Mouse (Mus musculus) forebrain, embryonic 11.5 days (tissue): Measurements from ENCODE around the gene Rap1b. TPM values are rescaled to one million over a fixed set of nuclear protein-coding genes. Genes with fewer than 3 reads are reported as not detected.

Experiments used
- ATAC-seq: fragments of 200-750 bp; cut with Nextera tagmentation; replicated peaks from 2 replicates; pipeline ENCODE4 v1.8.0; 2017; ENCODE audit warnings: moderate TSS enrichment; ENCODE audit not compliant: low FRiP score
- DNase-seq: peaks from one replicate; pipeline ENCODE4 v3.0.0-alpha.2; 2017; ENCODE audit warnings: low spot score
- H3K27ac ChIP-seq: fragments of 300-500 bp; sonication (generic); 2 replicates; pipeline ENCODE4 v1.5.1; 2014; ENCODE audit warnings: low read depth, low read length
- H3K27me3 ChIP-seq: fragments of 300-500 bp; sonication (generic); 2 replicates; pipeline ENCODE4 v1.6.1; 2014; ENCODE audit warnings: mild to moderate bottlenecking, low read length, mixed read lengths; ENCODE audit not compliant: control insufficient read depth, insufficient read depth
- H3K36me3 ChIP-seq: fragments of 300-500 bp; sonication (generic); 2 replicates; pipeline ENCODE4 v1.6.1; 2014; ENCODE audit warnings: mild to moderate bottlenecking, low read length, moderate library complexity, mixed read lengths; ENCODE audit not compliant: control insufficient read depth, insufficient read depth
- H3K4me1 ChIP-seq: fragments of 300-500 bp; sonication (generic); replicated peaks from 2 replicates; pipeline ENCODE4 v1.6.1; 2014; ENCODE audit warnings: low read length, mixed read lengths; ENCODE audit not compliant: control insufficient read depth, insufficient read depth
- H3K4me2 ChIP-seq: fragments of 300-500 bp; sonication (generic); 2 replicates; pipeline ENCODE4 v1.6.1; 2014; ENCODE audit warnings: low read depth, mild to moderate bottlenecking, low read length, moderate library complexity, mixed read lengths; ENCODE audit not compliant: severe bottlenecking
- H3K4me3 ChIP-seq: fragments of 300-500 bp; sonication (generic); 2 replicates; pipeline ENCODE4 v1.5.1; 2014; ENCODE audit warnings: low read depth, low read length
- H3K9ac ChIP-seq: fragments of 300-500 bp; sonication (generic); 2 replicates; pipeline ENCODE4 v1.6.1; 2014; ENCODE audit warnings: low read length
- H3K9me3 ChIP-seq: fragments of 300-500 bp; sonication (generic); 2 replicates; pipeline ENCODE4 v1.6.1; 2016; ENCODE audit warnings: low read length, mixed read lengths; ENCODE audit not compliant: control insufficient read depth
- WGBS: fragments of 180-500 bp; shearing (Covaris S2); extraction: QIAGEN DNeasy Blood & Tissue Kit; methylation state at CpG from one replicate; pipeline ENCODE4 v1.1.7; 2014; 5-methylcytosine and 5-hydroxymethylcytosine counted together
- polyA plus RNA-seq: library from polyadenylated mRNA; unstranded; fragments of >200 nt; fragmentation: Nextera tagmentation; extraction: Ambion mirVana; gene quantifications from 2 replicates; pipeline ENCODE4 v1.2.1, GENCODE M21; 2014

Gene Rap1b
- polyA plus RNA-seq, 1 experiment from 2014 or later: 156 TPM

GRCm38 (mm10) chr10:117848981-117849380, 3.1 kb upstream of the Rap1b start:
- no peak overlapping the region for H3K27ac ChIP-seq
- H3K4me2 ChIP-seq: no peak overlapping the region
- 43% methylated on average over 3 of the region's 3 CpGs for WGBS

GRCm38 (mm10) chr10:117846796-117847195, 961 bp upstream of the Rap1b start:
- H3K4me2 ChIP-seq: peak overlapping the region; percentile 59; the same call in 1 of the 2 replicates
- H3K4me1 ChIP-seq: no peaks in the 10 kb centered on the region; the same call in 1 of the 2 replicates
- ATAC-seq (no peak), DNase-seq (no peak)
- peak overlapping the region; percentile 90 for H3K27ac ChIP-seq
- 38% methylated on average over 9 of the region's 9 CpGs for WGBS
- H3K9me3 ChIP-seq: no peaks in the 10 kb centered on the region
- H3K9ac ChIP-seq: peak overlapping the region; percentile 90; the same call in 1 of the 2 replicates
- H3K36me3 ChIP-seq: no peaks in the 10 kb centered on the region
- no peaks in the 10 kb centered on the region for H3K27me3 ChIP-seq
- no peak overlapping the region for H3K4me3 ChIP-seq

More at GRCm38 (mm10) chr10:117848981-117849380, 3.1 kb upstream of the Rap1b start:
- Histone ChIP-seq H3K36me3 (no peaks in the 10 kb centered on the region), H3K27me3 (no peaks in the 10 kb centered on the region), H3K4me1 (no peaks in the 10 kb centered on the region; the same call in 1 of the 2 replicates), H3K9ac (no peak overlapping the region), H3K4me3 (no peak overlapping the region), H3K9me3 (no peaks in the 10 kb centered on the region)
- no peak for DNase-seq
- no peak for ATAC-seq

GRCm38 (mm10) chr10:117846260-117846632, 411 bp upstream of the Rap1b start:
- Histone ChIP-seq H3K9ac (peak overlapping the region; percentile 90), H3K27me3 (no peaks in the 10 kb centered on the region), H3K4me1 (no peaks in the 10 kb centered on the region; the same call in 1 of the 2 replicates), H3K4me3 (peak overlapping the region; percentile 94), H3K4me2 (peak overlapping the region; percentile 59), H3K9me3 (no peaks in the 10 kb centered on the region), H3K36me3 (no peaks in the 10 kb centered on the region), H3K27ac (peak overlapping the region; percentile 90)
- ATAC-seq (peak; percentile 90), DNase-seq (no peak)
- WGBS: under 1% methylated on average over 21 of the region's 21 CpGs

- H3K9me3 ChIP-seq: no peaks in the 10 kb centered on the region
- H3K9ac ChIP-seq: peak overlapping the region; percentile 90
- H3K27ac ChIP-seq: peak overlapping the region; percentile 90
- no peaks in the 10 kb centered on the region for H3K27me3 ChIP-seq
- DNase-seq: peak; percentile 79
- no peaks in the 10 kb centered on the region; the same call in 1 of the 2 replicates for H3K4me1 ChIP-seq
- H3K36me3 ChIP-seq: no peaks in the 10 kb centered on the region
- H3K4me3 ChIP-seq: peak overlapping the region; percentile 94
- WGBS: 3% methylated on average over 45 of the region's 52 CpGs
- H3K4me2 ChIP-seq: peak overlapping the region; percentile 59
- peak; percentile 53 for ATAC-seq
Observed at GRCm38 (mm10) chr10:117844782-117845596, 846 bp downstream of the Rap1b start.

- DNase-seq: no peak
- 51% methylated on average over 5 of the region's 5 CpGs for WGBS
Observed at GRCm38 (mm10) chr10:117844279-117844678, 1.6 kb downstream of the Rap1b start.

GRCm38 (mm10) chr10:117843690-117844089, 2.1 kb downstream of the Rap1b start:
- Histone ChIP-seq H3K4me2 (no peak overlapping the region), H3K9ac (no peak overlapping the region)

More at GRCm38 (mm10) chr10:117844279-117844678, 1.6 kb downstream of the Rap1b start:
- Histone ChIP-seq H3K9ac (no peak overlapping the region), H3K27ac (no peak overlapping the region), H3K4me3 (peak overlapping the region; percentile 94), H3K27me3 (no peaks in the 10 kb centered on the region), H3K4me1 (no peaks in the 10 kb centered on the region; the same call in 1 of the 2 replicates), H3K9me3 (no peaks in the 10 kb centered on the region), H3K4me2 (peak overlapping the region; percentile 59), H3K36me3 (no peaks in the 10 kb centered on the region)
- no peak for ATAC-seq

GRCm38 (mm10) chr10:117841765-117842164, 4.1 kb downstream of the Rap1b start:
- H3K36me3 ChIP-seq: no peaks in the 10 kb centered on the region
- no peak for DNase-seq
- H3K4me3 ChIP-seq: no peak overlapping the region
- H3K4me1 ChIP-seq: no peaks in the 10 kb centered on the region; the same call in 1 of the 2 replicates
- H3K9me3 ChIP-seq: no peaks in the 10 kb centered on the region
- no peak overlapping the region for H3K27ac ChIP-seq
- ATAC-seq: no peak
- H3K4me2 ChIP-seq: no peak overlapping the region
- no peak overlapping the region for H3K9ac ChIP-seq
- no peaks in the 10 kb centered on the region for H3K27me3 ChIP-seq
- WGBS: 93% methylated on average over 1 of the region's 1 CpGs

More at GRCm38 (mm10) chr10:117843690-117844089, 2.1 kb downstream of the Rap1b start:
- ATAC-seq (no peak), DNase-seq (no peak)
- WGBS: 86% methylated on average over 5 of the region's 5 CpGs
- H3K36me3 ChIP-seq: no peaks in the 10 kb centered on the region
- no peaks in the 10 kb centered on the region; the same call in 1 of the 2 replicates for H3K4me1 ChIP-seq
- H3K27ac ChIP-seq: no peak overlapping the region
- no peaks in the 10 kb centered on the region for H3K27me3 ChIP-seq
- H3K9me3 ChIP-seq: no peaks in the 10 kb centered on the region
- H3K4me3 ChIP-seq: no peak overlapping the region

GRCm38 (mm10) chr10:117840431-117840995, 5.3 kb downstream of the Rap1b start:
- no peak overlapping the region for H3K9ac ChIP-seq
- 89% methylated on average over 5 of the region's 5 CpGs for WGBS
- H3K9me3 ChIP-seq: no peaks in the 10 kb centered on the region
- no peak for ATAC-seq
- no peaks in the 10 kb centered on the region for H3K4me1 ChIP-seq
- no peaks in the 10 kb centered on the region for H3K27me3 ChIP-seq
- no peaks in the 10 kb centered on the region for H3K36me3 ChIP-seq
- H3K27ac ChIP-seq: no peak overlapping the region
- no peak overlapping the region for H3K4me2 ChIP-seq
- DNase-seq: no peak
- H3K4me3 ChIP-seq: no peak overlapping the region
